Mouse (Mus musculus) forebrain, embryonic 16.5 days (tissue): ENCODE measurements around the gene Pde4a. TPM values are rescaled to one million over a fixed set of nuclear protein-coding genes. Genes with fewer than 3 reads are reported as not detected.
A peak's percentile ranks its signal among the peaks of the same experiment; 100 is the strongest.

Experiments used
- ATAC-seq: fragments of 200-750 bp; cut with Nextera tagmentation; 2 replicates; pipeline ENCODE4 v1.8.0; 2017; ENCODE audit warnings: mild to moderate bottlenecking, moderate library complexity
- H3K27ac ChIP-seq: fragments of 300-500 bp; sonication (generic); 2 replicates; pipeline ENCODE4 v1.5.1; 2014; ENCODE audit warnings: low read length, control low read depth
- H3K27me3 ChIP-seq: fragments of 300-500 bp; sonication (generic); replicated peaks from 2 replicates; pipeline ENCODE4 v1.6.1; 2014; ENCODE audit warnings: low read length; ENCODE audit not compliant: control insufficient read depth, insufficient read depth
- H3K36me3 ChIP-seq: fragments of 300-500 bp; sonication (generic); 2 replicates; pipeline ENCODE4 v1.6.1; 2014; ENCODE audit not compliant: control insufficient read depth, insufficient read depth
- H3K4me1 ChIP-seq: fragments of 300-500 bp; sonication (generic); replicated peaks from 2 replicates; pipeline ENCODE4 v1.6.1; 2014; ENCODE audit warnings: low read length; ENCODE audit not compliant: control insufficient read depth, insufficient read depth
- H3K4me2 ChIP-seq: fragments of 300-500 bp; sonication (generic); 2 replicates; pipeline ENCODE4 v1.6.1; 2014; ENCODE audit warnings: mild to moderate bottlenecking, low read length, control low read depth
- H3K4me3 ChIP-seq: fragments of 300-500 bp; sonication (generic); replicated peaks from 2 replicates; pipeline ENCODE4 v1.5.1; 2014; ENCODE audit warnings: mild to moderate bottlenecking, low read length, control low read depth
- H3K9ac ChIP-seq: fragments of 300-500 bp; sonication (generic); replicated peaks from 2 replicates; pipeline ENCODE4 v1.6.1; 2014; ENCODE audit warnings: low read depth, low read length, control low read depth
- H3K9me3 ChIP-seq: fragments of 300-500 bp; sonication (generic); 2 replicates; pipeline ENCODE4 v1.6.1; 2016; ENCODE audit warnings: low read length; ENCODE audit not compliant: control insufficient read depth
- whole genome bisulfite sequencing: fragments of 180-500 bp; shearing (Covaris S2); extraction: QIAGEN DNeasy Blood & Tissue Kit; methylation state at CpG from one replicate; pipeline ENCODE4 v1.1.7; 2014; 5-methylcytosine and 5-hydroxymethylcytosine counted together
- polyA plus RNA-seq: library from polyadenylated mRNA; unstranded; fragments of >200 nt; fragmentation: Nextera tagmentation; extraction: Ambion mirVana; gene quantifications from 2 replicates; pipeline ENCODE4 v1.2.1, GENCODE M21; 2015

Pde4a gene
- polyA plus RNA-seq, 1 experiment from 2014 or later = 32.0 TPM

- peak; percentile 62 for ATAC-seq
- peak overlapping the region; percentile 36 for H3K4me3 ChIP-seq
- H3K36me3 ChIP-seq = 0 out of 2 replicates have a peak, but pooled peaks cover 2% of the 10 kb centered on the region
- H3K4me1 ChIP-seq = 0 out of 2 replicates have a peak, but pooled peaks cover 6% of the 10 kb centered on the region
- peak overlapping the region; percentile 20; the same call in 1 of the 2 replicates for H3K9ac ChIP-seq
- peak overlapping the region; percentile 50 for H3K4me2 ChIP-seq
- no peaks in the 10 kb centered on the region for H3K27me3 ChIP-seq
- H3K9me3 ChIP-seq = no peaks in the 10 kb centered on the region
- 4% methylated on average over 23 of the region's 23 CpGs for WGBS
- no peak overlapping the region for H3K27ac ChIP-seq
Observed at GRCm38 (mm10) chr9:21204528-21205272, 39.2 kb downstream of the Pde4a start.

GRCm38 (mm10) chr9:21206848-21207247 lies 41.3 kb downstream of the Pde4a start:
- ATAC-seq = no peak
- H3K27ac ChIP-seq = no peak overlapping the region
- H3K36me3 ChIP-seq = 0 out of 2 replicates have a peak, but pooled peaks cover 2% of the 10 kb centered on the region
- H3K4me3 ChIP-seq = no peak overlapping the region
- 0 out of 2 replicates have a peak, but pooled peaks cover 6% of the 10 kb centered on the region for H3K4me1 ChIP-seq
- no peak overlapping the region for H3K9ac ChIP-seq
- WGBS = 92% methylated on average over 6 of the region's 6 CpGs
- H3K27me3 ChIP-seq = no peaks in the 10 kb centered on the region
- H3K4me2 ChIP-seq = no peak overlapping the region
- no peaks in the 10 kb centered on the region for H3K9me3 ChIP-seq

GRCm38 (mm10) chr9:21208626-21209025 lies 43.1 kb downstream of the Pde4a start:
- no peak for ATAC-seq

GRCm38 (mm10) chr9:21210821-21211220 lies 45.3 kb downstream of the Pde4a start:
- Histone ChIP-seq H3K4me1 (no peaks in the 10 kb centered on the region), H3K9me3 (no peaks in the 10 kb centered on the region), H3K4me2 (no peak overlapping the region), H3K4me3 (no peak overlapping the region), H3K27me3 (no peaks in the 10 kb centered on the region), H3K36me3 (no peaks in the 10 kb centered on the region), H3K9ac (no peak overlapping the region), H3K27ac (no peak overlapping the region)
- WGBS = 79% methylated on average over 6 of the region's 6 CpGs
- no peak for ATAC-seq

More at GRCm38 (mm10) chr9:21208626-21209025, 43.1 kb downstream of the Pde4a start:
- 67% methylated on average over 2 of the region's 2 CpGs for WGBS
- H3K4me3 ChIP-seq = no peak overlapping the region
- no peak overlapping the region for H3K4me2 ChIP-seq
- 0 out of 2 replicates have a peak, but pooled peaks cover 6% of the 10 kb centered on the region for H3K4me1 ChIP-seq
- H3K27ac ChIP-seq = no peak overlapping the region
- H3K27me3 ChIP-seq = no peaks in the 10 kb centered on the region
- H3K36me3 ChIP-seq = no peaks in the 10 kb centered on the region
- H3K9ac ChIP-seq = no peak overlapping the region
- no peaks in the 10 kb centered on the region for H3K9me3 ChIP-seq

GRCm38 (mm10) chr9:21211624-21212023 lies 46.1 kb downstream of the Pde4a start:
- Histone ChIP-seq H3K27me3 (no peaks in the 10 kb centered on the region), H3K4me2 (no peak overlapping the region), H3K9ac (no peak overlapping the region), H3K9me3 (no peaks in the 10 kb centered on the region), H3K27ac (no peak overlapping the region), H3K4me1 (peaks cover 5% of the 10 kb centered on the region), H3K36me3 (no peaks in the 10 kb centered on the region), H3K4me3 (no peak overlapping the region)
- 89% methylated on average over 7 of the region's 7 CpGs for WGBS
- no peak for ATAC-seq

GRCm38 (mm10) chr9:21213617-21214190 lies 48.2 kb downstream of the Pde4a start:
- 48% methylated on average over 7 of the region's 7 CpGs for WGBS
- H3K27me3 ChIP-seq = no peaks in the 10 kb centered on the region

GRCm38 (mm10) chr9:21216050-21216841 lies 50.7 kb downstream of the Pde4a start:
- no peak overlapping the region for H3K4me3 ChIP-seq
- H3K9ac ChIP-seq = no peak overlapping the region
- no peak overlapping the region for H3K27ac ChIP-seq
- peak overlapping the region; percentile 20 for H3K4me2 ChIP-seq
- H3K27me3 ChIP-seq = no peaks in the 10 kb centered on the region
- H3K4me1 ChIP-seq = peaks cover 11% of the 10 kb centered on the region
- WGBS = 67% methylated on average over 23 of the region's 25 CpGs
- no peaks in the 10 kb centered on the region for H3K9me3 ChIP-seq
- ATAC-seq = peak; percentile 49
- no peaks in the 10 kb centered on the region for H3K36me3 ChIP-seq

More at GRCm38 (mm10) chr9:21213617-21214190, 48.2 kb downstream of the Pde4a start:
- H3K9me3 ChIP-seq = no peaks in the 10 kb centered on the region
- no peak overlapping the region for H3K9ac ChIP-seq
- H3K4me1 ChIP-seq = peaks cover 5% of the 10 kb centered on the region
- H3K4me2 ChIP-seq = no peak overlapping the region
- H3K27ac ChIP-seq = no peak overlapping the region
- H3K36me3 ChIP-seq = no peaks in the 10 kb centered on the region
- no peak for ATAC-seq
- no peak overlapping the region for H3K4me3 ChIP-seq

- 0 out of 2 replicates have a peak, but pooled peaks cover 3% of the 10 kb centered on the region for H3K9me3 ChIP-seq
- no peak for ATAC-seq
Observed at GRCm38 (mm10) chr9:21219820-21220219, 54.3 kb downstream of the Pde4a start.

More at GRCm38 (mm10) chr9:21219820-21220219, 54.3 kb downstream of the Pde4a start:
- Histone ChIP-seq H3K4me1 (peaks cover 11% of the 10 kb centered on the region), H3K36me3 (no peaks in the 10 kb centered on the region), H3K9ac (no peak overlapping the region), H3K27me3 (no peaks in the 10 kb centered on the region), H3K4me2 (no peak overlapping the region), H3K27ac (no peak overlapping the region), H3K4me3 (no peak overlapping the region)
- WGBS = 63% methylated on average over 3 of the region's 3 CpGs
